Mouse (Mus musculus): ENCODE results near the gene Diexf.

GRCm38 (mm10) chr1:193132385-193132784, 2.3 kb upstream of the Diexf start:
- TF ChIP-seq MAFK (IDR thresholded peaks at IDR 0.05; ENCODE audit: insufficient read depth, low read depth, low read length) (no peak), ZNF384 (IDR thresholded peaks at IDR 0.05; ENCODE audit: low read depth, low read length) (no peak), ZC3H11A (IDR thresholded peaks at IDR 0.05; ENCODE audit: borderline replicate concordance, low read depth, low read length) (no peak), CHD2 (IDR thresholded peaks at IDR 0.05; ENCODE audit: low read depth, low read length) (no peak), HCFC1 (IDR thresholded peaks at IDR 0.05; ENCODE audit: borderline replicate concordance, insufficient read depth, low read length) (no peak)
